Mouse (Mus musculus) ovary, postnatal 10 days (tissue): ENCODE measurements around the gene Unkl.
A peak's percentile ranks its signal among the peaks of the same experiment; 100 is the strongest.
"Not testable (repeated sequence)": the region's sequence is repeated elsewhere in the genome, so short reads cannot be mapped to it uniquely, and the experiment has no call there.

ENCODE experiments used
- DNase-seq: peaks from one replicate; pipeline ENCODE4 v3.0.0; 2022; ENCODE audit warnings: low spot score

The Unkl gene

DNA sequence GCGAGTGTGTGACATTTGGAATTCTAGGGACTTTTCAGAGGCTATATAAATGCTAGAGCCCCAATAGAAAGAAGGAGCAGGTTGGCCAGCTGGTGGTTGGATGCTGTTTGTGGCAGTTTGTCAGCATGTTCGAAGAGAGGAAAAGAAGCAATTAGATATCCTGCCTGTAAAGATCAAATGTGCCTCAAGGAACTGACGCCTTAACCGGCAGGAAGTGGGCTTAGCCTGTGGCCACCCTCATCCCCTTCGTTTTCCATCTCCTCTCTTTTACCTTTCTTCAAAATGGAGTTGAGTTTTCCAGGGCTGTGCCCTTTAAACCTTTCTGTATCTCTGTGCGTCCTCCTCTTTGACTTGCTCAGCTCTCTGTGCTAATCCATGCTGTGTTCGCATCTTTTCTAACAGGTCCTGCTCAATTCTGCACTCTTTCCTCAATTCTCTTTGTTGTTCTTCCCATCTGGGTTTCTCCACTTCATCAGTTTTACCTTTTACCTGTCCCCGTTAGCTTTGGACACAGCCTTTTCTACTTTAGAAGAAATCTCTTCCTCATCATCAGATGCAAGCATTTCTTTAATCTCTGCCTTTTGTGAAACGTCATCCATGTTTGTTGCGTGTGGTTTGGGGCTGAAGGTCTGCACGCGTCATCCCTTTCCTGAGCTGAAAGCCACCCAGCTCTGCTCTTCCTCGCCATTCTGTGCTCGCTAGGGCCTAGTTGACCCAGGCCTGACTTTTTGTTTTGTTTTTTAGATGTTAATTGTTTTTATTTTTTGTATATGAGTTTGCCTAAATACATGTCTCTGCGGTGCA lies 31.5 kb downstream of the Unkl start:
- no peak for DNase-seq

DNA sequence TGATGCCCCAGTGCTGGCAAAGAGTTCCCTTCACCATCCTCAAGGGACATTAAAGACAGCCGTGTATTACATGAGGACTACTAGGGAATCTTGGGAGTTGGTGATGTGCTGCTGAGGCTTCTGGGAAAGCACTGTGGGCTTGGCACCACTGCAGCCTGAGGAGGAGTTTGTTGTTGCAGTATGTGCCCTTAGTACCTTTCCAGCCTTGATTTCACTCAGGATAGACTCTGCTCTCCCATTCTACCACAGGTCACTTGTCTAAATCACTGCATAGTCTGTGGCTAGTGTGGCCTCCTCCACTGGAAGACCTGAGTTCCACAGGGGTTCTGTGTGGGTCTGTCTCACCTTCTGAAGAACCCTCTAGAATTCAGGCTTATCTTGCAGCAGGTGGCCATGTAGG lies 32.5 kb downstream of the Unkl start:
- no peak for DNase-seq

DNA sequence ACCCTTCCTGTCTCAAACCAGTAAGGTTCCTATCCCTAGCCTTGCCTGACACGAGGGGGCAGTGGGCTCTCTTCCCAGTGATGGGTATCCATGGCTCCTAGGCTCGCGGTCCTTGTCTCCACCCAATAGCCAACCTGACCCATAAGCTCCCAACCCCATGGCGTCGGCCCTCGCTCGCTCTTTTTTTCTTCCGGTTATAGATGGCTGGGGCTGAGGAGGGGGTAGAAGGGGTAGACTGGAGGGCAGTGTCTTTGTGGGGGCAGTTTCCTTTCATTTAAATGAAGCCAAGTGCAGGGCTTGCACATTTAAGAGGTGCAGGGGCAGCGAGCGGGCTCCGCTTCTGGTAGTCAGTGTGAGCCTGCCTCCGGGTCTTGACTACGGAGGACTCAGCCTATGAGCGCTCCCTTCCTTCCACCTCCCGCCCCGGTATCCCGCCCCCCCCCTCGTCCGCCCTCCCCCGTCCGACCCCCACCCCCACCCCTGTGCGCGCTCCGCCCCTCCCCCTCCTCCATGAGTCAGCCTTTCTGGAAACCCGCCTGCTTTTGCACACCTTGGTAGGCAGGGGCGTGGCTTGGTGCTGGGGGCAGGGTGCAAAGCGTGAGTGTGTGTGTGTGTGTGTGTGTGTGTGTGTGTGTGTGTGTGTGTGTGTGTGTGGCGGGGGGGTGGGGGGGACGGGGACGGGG lies 33.8 kb downstream of the Unkl start:
- no peak for DNase-seq

DNA sequence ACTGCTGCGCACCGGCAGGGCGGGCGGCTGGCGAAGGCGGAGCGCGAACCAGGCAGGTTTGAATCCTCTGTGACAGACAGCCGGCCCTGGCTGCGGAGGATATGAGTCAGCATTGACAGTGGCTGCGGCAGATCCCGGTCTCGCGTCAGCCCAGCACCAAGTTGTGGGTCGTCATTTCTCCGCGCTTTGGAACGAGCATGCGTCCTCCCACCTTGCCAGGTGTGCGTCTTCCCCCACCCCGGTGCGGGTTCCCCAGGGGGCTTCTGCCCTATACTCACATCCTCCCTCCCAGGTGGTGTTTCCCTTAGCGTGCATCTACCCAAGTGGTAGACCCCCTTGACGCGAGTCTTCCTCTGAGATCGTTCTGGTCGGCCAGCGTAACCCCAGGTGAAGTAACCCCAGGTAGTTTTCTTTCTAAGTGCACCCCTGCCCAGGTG lies 34.3 kb downstream of the Unkl start:
- not testable (repeated sequence) for DNase-seq

DNA sequence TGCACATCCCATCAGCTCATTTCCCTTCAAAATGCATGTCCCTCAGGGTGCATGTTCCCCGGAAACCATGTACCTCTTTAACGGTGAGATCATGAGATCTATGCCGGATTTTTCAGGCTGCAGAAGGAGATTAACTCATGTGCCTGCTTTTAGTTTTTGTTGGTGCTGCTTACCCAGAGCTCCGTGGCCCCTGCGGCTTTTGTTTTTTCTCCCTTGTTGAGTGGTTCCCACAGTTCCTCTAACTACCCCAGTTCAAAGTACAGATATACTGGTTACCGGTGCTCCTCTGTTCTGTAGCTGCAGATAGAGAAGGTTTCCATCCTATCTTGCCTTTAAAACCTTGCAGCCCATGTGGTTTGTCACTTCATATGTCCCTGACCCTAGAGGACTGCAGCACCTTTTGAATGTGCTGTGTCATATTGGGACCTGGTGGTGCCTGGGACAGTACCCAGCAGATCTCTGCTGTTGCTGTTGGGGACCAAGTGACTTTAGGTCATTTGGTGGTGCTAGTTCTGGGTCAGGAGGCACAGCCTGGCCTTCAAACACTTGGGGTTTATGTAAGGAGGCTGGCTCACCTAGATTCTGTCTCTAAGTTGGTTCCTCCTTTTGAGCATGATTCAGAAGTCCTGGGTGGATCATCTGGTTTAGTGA lies 34.9 kb downstream of the Unkl start:
- DNase-seq: no peak

DNA sequence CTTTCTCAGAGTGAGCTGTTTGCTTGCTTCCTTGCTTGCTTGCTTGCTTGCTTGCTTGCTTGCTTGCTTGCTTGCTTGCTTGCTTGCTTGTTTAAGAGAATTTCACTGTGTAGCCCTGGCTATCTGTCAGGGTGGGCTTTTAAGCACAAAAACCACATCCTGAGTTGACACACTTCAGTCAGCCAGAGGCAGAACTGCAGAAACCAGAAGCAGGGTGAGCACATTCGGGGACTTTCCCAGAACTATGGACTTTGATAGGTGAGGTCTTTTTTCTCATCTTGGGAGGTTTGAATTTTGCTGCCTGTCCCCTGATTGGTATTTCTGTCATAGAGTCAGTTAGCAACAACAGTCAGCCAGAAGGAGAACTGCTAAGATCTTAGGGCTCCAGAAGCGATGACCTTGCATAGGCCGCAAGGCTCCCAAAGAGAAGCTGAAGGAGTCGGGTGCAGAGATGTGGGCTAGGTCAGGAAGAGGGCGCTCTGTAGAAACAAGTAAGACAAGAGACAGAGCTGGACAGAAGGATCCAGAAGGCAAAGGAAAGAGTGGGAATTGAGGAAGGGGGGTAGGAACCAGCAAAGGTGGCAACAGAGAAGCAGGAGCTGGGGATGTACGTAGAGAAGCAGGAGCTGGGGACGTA lies 36.5 kb downstream of the Unkl start:
- no peak for DNase-seq

DNA sequence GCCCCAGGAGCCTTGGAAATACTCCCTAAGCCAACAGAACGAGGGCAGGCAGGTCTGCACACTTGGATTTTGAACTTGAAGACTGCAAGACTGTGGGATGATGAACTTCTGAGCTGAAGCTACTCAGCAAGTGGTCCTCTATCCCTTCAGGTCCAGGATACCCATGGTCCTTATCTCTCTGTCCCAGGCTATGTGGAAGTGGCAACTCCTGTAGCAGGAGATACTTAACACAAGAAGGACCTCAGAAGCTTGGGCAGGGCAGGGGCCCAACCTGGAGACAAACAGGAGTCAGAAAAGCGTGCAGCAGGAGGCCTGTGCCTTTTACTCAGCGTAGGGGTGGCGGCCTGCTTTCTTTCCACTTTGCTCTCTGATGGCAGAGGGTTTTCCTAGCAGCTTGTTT lies 37.5 kb downstream of the Unkl start:
- no peak for DNase-seq

DNA sequence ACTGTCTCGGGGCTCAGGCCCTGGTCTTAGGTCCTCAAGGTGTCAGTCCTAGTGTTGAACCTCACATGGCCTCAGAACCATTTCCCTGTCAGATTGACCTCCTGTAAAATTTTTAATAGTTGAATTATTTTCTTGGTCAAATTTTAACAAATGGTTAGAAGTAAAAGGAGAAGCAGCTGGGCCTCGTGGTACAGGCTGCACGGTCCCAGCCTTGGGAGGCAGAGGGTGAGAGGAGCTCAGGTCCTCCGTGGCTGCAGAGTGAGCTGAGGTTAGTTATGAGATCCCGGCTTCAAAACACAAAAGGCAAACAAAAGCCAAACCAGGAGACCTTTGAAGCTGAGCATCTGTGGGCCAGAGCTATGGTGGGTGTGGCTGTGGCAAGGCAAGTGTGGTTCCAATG lies 39.8 kb downstream of the Unkl start:
- no peak for DNase-seq

DNA sequence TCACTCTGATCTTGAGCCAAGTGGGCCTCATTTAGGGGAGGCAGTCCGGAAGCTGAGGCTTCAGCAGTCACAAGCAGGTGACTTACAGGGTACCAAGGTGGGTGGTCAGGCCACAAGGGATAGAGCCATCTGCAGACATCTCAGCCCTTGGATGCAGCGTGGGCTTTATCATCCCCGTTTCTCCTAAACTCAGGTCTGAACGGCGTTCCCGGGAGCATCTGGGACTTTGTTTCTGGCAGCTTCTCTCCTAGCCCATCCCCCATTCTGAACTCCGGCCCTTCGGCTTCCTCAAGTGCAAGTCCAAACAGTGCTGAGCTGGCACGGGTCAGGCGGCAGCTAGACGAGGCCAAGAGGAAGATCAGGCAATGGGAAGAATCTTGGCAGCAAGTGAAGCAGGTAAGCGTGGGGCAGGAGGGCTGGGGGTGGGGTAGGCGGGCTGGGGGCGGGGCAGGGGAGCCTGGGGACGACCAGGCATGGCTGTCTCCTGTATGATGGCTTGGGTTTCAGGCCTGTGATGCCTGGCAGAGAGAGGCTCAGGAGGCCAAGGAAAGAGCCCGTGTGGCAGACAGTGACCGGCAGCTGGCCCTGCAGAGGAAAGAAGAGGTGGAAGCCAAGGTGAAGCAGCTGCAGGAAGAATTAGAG lies 41.9 kb downstream of the Unkl start:
- not testable (repeated sequence) for DNase-seq

DNA sequence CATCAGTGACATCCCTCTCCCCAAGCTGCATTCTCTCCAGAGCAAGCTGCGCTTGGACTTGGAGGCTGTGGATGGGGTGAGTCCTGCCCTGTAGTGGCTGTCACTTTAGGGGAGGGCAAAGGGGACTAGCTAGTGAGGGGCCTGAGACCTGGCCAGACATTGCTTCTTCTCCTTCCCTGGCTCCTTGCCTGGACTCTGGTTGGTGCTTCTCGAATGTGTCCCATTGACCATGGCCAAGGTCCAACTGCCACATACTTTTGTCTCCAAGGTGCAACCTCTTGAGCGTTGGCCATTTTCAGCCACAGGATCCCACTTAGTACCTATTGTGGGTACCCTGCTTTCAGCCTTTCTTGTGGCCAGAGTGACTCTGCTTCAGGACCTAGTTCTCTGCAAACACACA lies 42.5 kb downstream of the Unkl start:
- no peak for DNase-seq

DNA sequence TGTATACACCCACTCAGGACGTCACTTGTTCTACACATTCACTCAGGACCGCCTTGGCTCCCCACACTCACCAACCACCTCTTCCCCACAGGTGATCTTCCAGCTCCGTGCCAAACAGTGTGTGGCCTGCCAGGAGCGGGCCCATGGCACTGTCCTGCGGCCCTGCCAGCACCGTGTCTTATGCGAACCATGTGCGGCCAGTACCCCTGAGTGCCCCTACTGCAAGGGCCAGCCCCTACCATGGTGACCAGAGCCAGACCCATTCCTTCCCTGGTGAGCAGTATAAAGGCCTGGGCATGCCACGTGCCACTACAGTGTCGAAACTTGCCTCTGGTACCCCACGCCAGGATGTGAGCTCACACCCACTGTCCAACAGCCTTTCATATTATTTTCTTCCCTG lies 43.4 kb downstream of the Unkl start:
- not testable (repeated sequence) for DNase-seq

DNA sequence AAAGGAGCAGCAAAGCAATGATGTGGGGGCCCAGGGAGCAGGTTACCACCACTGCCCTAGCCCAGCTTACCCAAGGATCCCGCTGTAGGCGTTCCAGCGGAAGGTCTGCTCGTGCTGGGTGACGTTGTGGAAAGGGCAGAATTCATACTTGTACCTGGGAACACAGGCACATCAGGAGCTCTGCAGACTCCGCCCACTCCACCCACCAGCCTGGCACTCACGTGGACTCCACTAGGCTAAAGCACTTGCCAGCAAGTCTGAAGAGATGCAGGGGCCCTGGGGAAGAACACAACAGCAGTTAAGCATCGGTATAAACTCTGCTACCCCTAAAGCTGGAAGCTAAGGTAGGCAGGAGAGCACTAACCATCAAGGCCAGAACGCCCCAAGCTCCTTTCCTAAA lies 47.4 kb downstream of the Unkl start:
- DNase-seq: no peak

DNA sequence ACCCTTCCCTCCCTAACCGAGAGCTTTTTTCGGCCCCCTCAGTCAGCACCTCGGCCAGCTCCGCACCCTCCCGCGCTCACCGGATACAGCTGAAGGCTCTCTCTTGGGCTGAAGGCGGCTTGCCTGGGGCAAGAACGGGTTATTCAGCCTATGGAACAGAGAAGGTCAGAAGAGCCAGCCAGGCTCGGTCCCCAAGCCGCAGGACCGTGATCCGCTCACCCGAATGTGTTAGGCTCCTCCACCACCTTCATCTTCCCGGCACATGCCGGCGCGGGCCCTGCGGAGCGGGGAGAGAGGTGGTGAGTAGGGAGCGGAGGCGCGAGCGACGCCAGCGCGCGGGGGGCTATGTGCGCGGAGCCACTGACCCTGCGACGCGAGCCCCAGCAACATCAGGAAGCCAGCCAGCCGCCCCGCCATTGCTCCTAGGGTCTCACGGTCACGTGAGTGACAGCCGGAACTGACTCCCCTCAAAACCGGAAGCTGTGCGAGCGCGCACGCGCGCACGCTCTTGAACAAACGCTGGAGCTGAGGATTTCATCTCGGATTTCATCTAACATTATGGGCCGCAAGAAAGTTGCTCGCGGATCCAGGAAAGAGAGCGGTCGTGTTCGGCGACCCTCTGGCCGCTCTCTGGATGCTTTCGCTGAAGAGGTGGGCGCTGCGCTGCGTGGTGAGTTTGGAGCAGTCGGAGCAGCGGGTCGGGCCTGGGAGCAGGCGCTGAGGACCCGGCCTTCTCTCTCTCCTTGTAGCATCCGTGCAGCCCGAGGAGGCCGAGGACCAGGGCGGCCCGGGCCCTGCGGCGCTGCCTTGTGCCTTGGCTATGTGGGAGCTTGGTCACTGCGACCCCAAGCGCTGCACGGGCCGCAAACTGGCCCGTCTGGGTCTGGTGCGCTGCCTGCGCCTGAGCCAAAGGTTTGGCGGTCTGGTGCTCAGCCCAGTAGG lies 51.8 kb downstream of the Unkl start, which contains the start of the genes Gnptg and Tsr3:
Gene Gnptg (minus strand): TSS at position 430 of the 942 bp plus-strand sequence.
Gene Tsr3 (plus strand): TSS at position 476 of the 942 bp plus-strand sequence.
- peak; percentile 51 for DNase-seq

DNA sequence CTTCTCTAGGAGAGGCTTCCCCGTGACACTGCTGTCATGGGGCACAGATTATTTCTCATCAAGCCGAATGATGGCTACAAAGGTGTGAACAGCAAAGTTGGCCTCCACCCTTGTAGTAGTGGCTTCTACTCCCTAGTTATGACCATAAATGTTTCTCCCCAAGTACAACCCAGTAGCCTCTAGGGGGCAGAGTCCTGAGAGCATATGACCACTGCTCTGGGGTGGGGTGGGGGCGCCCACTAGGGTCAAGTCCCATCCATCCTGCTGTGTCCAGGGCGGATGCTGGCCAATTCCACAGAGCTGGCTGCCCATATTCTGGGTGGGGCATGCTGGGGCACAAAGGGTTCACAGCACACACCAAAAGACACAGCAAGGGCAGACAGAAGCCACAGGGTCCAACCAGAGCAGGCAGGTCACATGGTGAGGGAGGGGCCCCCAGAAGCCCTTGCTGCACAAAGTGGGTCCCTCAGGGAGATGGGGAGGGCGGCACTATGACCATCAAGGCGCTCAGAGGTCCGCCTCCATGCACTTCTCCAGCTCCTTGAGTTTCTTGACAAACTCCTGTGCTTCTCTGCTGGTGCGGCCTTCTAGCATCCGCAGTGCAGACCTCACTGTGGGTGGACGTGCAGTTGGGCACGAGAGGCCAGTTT lies 55.1 kb downstream of the Unkl start:
- no peak for DNase-seq

DNA sequence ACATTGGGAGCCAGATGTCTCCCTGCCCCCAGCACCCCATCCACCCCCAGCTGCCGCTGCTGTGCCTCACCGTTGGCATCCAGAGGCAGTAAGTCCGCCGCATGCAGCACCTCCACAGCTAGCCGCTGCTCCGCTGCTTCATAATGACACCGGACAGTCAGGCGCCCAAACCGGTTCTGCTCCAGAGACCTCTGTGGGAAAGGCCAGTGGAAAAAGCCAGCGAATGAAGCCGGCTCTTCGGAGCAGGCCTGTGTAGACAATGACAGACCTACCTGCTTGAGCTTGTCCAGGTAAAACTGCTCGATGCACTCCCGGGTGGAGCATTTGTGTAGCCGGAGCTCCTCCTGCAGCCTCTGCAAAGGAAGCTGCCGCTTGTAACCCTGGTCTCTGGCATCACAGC lies 56.0 kb downstream of the Unkl start:
- DNase-seq: no peak

DNA sequence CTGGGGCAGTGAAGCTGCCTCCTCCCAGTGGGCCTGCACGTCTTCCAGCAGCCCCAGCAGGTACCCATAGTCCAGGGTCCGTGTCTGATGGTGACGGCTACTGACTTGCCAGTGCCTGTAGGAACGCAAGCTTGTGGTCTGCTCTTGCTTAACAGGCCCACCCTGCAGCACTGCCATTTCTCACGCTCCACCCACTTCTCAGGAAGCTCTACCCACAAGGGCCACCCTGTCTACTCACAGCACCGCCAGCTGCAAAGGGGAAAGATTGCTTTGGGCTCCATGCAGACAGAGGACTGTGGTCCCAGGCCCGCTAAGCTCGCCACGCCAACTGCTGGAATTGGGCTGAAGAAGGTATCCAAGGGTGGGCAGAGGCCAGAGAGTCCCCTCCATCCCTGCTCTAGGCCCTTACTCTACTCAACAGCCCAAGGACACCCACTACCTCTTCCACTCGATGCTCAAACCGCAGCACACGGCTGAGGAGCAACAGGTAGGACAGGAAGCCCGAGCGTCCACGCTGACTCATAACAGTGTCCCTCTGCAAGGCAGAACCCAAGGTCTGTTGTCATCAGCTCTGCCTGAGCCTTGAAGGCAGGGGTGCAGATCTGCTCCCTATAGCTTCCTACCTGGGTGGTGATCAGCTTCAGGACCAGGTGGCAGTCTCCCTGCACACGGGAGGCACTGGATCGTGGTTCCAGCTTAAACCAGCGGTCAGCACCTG lies 60.0 kb downstream of the Unkl start:
- DNase-seq: no peak

DNA sequence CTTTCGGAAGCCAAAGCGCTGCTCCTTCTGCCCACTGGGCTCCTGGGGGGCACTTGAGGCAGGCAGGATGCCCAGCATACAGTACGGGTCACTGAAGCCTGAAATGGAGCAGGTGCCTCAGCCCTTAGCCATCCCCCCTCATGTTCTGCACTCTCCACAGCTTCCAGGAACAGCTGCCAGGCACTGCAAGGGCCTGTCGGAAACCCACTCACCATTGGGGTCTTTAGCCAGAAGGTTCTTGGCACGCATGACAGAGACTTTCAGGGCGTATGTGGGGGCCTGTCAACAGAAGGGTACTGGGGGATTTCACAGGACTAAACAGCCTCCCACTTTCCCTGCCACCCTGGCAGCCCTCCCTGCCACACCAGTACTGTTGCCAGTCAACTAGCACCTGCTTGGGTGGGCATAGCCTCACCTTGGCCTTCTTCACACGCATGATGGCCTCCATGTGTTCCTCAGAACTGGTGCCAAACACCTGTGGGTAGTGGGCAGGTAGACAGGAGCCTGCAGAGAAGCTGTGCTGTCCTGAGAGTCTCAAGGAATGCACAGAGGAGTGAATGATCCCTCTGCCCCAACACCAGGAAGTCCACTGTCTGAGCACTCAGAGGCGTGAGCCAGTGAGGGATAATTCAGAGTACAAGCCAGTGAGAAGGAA lies 62.1 kb downstream of the Unkl start:
- no peak for DNase-seq

DNA sequence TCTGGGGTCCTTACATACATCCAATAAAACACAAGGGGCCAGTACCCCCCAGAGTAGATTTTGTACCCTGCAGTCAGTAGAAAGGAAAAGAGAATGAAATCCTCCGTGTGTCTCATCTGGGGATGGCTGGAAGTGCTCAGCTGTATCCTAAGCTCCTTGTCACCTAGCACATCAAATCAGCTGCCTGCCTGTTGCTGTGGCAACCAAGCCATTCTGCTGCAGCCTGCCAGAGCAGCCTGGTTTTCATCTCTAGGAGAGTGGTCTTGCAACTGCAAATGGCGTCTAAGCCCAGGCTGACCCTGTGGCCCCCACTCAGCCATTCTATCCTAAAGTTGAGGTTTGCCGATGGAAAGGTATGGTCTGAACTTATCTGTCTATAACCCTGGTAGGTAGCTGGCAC lies 64.4 kb downstream of the Unkl start:
- no peak for DNase-seq

DNA sequence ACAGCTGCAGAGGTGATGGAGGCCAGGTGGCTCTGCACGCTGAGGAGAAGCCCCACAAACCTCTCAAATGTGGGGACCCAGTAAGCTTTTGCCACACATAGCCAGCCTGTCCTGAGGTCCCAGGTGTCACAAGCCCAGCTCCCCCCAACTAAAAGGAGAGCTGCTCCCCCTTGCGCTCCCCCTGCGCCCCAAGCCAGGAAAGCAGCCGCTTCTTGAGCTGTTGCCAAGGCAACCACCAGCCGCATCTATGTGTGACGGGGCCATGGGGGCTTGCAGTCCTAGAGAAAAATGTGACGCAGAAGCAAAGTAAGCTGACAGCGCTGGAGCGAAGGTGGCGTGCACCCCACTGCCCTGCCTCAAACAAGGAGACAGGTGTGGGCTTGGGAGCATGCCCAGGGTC lies 65.6 kb downstream of the Unkl start:
- DNase-seq: no peak
